Mouse (Mus musculus) megakaryocyte, embryonic 14.5 days (primary cell): Measurements from ENCODE around the gene Akr1a1.

Experiments
- FLI1 ChIP-seq: IDR thresholded peaks from 2 replicates; pipeline ENCODE4 v1.6.1; 2012; ENCODE audit warnings: low read length, inconsistent platforms, mixed read lengths
- GATA1 ChIP-seq: IDR thresholded peaks from 3 replicates; pipeline ENCODE4 v1.6.1; 2012; ENCODE audit warnings: mixed read lengths, low read length, inconsistent platforms, borderline replicate concordance

DNA sequence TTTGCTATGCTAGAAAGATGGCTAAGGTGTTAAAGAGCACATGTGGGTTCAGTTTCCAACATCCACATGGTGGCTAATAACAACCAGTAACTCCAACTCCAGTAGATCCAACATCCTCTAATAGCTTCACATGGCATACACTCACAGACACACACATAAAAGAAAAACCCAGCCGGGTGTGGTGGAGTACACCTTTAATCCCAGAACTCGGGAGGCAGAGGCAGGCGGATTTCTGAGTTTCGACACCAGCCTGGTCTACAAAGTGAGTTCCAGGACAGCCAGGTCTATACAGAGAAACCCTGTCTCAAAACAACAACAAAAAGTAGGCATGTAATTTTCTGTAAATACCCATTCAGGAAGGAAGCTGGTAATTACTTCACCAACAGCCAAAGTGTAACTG, 26.6 kb downstream of the Akr1a1 start:
- TF ChIP-seq GATA1, result no peak
- no peak for TF ChIP-seq FLI1
